Mouse (Mus musculus) Patski (cell line): Measurements from ENCODE around the gene Chd3. TPM values are rescaled to one million over a fixed set of nuclear protein-coding genes. Genes with fewer than 3 reads are reported as not detected.

Experiments used
- ATAC-seq: fragments of 100-300 bp; one replicate; pipeline ENCODE4 v1.8.0; 2021
- CTCF ChIA-PET: fragments of 350-600 bp; sonication (Branson Sonifier 250); formaldehyde crosslinking; loops from one replicate; lab custom pipeline; 2022; ENCODE audit warnings: inconsistent platforms; lab: Charles Lee
- POLR2A ChIA-PET: fragments of 350-600 bp; sonication (Branson Sonifier 250); formaldehyde crosslinking; loops from one replicate; lab custom pipeline; 2022; ENCODE audit warnings: antibody characterized with exemption, inconsistent platforms; lab: Charles Lee
- DNase-seq: peaks from one replicate; pipeline ENCODE4 v3.0.0-alpha.2; 2011; ENCODE audit warnings: low read depth, low spot score
- H3K27me3 ChIP-seq: fragments of 371-371 bp; one replicate; pipeline ENCODE4 v1.5.1; 2021
- CTCF ChIP-seq: fragments of 100-300 bp; IDR thresholded peaks from one replicate; pipeline ENCODE4 v1.5.1; 2021
- in situ Hi-C: fragments of 300-500 bp; cut with MboI; formaldehyde crosslinking; loops from 3 replicates; pipeline ENCODE4 v1.11.1; 2018; ENCODE audit warnings: low pct_unique_long_range_greater_than_20kb, mixed read lengths
- polyA plus RNA-seq: library from polyadenylated mRNA; unstranded; gene quantifications from one replicate; pipeline ENCODE4 v1.2.3, GENCODE M21; 2021

Gene Chd3
- 295 TPM for polyA plus RNA-seq

DNA sequence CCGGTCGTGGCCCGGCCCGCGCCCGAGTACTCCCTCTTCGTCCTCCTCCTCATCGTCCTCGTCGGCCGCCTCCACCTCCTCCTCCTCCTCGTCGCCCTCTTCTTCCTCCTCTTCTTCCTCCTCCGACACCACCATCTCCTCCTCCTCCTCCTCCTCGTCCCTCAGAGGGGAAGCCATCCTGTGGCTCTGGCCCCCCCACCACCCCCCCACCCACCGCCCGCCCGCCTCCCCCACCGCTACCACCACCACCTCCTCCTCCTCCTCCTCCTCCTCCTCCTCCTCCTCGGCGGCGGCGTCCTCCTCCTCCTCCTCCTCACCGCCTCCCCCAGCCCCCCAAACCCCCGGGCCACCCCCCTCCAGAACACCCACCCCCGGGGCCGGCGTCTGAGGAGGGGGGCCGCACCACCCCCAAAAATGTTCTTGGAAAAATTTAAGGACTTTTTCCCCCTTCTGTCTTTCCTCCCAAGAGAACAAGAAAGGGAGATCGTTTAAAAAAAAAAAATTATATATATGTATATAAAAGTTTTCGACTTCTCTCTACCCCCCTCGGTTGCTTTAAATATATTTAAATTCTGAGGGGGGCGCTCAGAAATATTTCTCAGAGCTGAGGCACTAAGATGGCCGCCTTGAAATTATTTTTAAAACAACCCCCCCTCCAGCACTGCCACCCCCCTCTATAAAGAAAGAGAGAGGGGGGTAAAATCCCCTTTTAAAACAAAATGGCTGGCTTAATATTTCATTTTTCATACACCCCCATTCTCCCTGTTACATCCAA is at the start of gene Chd3:
TSS of gene Chd3 (minus strand) at position 192 of the 775 bp plus-strand sequence.
- ATAC-seq (no peak), DNase-seq (no peak)
- in situ Hi-C loops: no loop called here
- POLR2A ChIA-PET: interaction anchor here (0.6 to 1.1 kb wide), 6 partner anchors 13 to 269 kb away, joined by 3 to 5 read pairs (median 3); no protein-coding TSS in a partner anchor
- no peak for TF ChIP-seq CTCF
- H3K27me3 ChIP-seq: no peaks in the 10 kb centered on the region
- CTCF ChIA-PET: interaction anchor here (0.9 to 1.3 kb wide), 3 partner anchors 10 to 100 kb away, joined by 3 read pairs; no protein-coding TSS in a partner anchor

- DNase-seq: peak; percentile 93
- in situ Hi-C loops: loop anchor here (25.0 kb wide), 1 partner anchor 570 kb away; the partner anchor contains the start of genes Ctdnep1, Elp5, Gabarap and Phf23
Measured at GRCm38 (mm10) chr11:69417449-69418384, 48.5 kb upstream of the Chd3 start.

DNA sequence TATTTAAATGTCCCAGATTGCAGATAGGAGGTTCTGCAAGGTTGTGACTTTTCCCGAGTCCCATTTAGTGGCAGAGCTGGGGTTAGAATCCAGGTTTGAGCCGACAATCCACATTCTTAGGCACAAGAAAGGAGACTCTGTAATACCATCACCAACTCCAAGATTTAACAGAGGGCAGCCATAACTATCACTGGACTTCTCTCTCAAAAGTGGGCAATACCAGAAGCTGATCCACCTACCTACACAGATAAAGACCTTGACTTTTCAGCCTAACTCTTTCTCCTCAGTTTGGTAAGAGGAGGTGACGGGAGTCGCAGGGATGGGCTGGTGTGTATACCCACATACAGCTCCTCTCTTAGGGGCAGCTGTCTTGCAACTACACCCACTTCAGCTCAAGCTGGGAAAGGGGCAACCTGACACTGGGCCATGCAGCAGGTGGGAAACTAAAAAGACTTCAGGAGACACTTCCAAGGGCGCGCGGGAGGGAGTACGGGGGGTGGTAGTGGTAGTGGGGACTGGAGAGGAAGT is 47.8 kb upstream of the Chd3 start:
- DNase-seq (no peak), ATAC-seq (no peak)
- in situ Hi-C loops: loop anchor here (25.0 kb wide), 1 partner anchor 570 kb away; the partner anchor contains the start of genes Ctdnep1, Elp5, Gabarap and Phf23
- ChIA-PET CTCF (interaction anchor here (0.7 to 1.5 kb wide), 4 partner anchors 8 to 160 kb away, joined by 3 to 4 read pairs (median 3); no protein-coding TSS in a partner anchor), POLR2A (interaction anchor here (0.6 to 2.6 kb wide), 6 partner anchors 8 to 272 kb away, joined by 3 to 34 read pairs (median 6); partner anchors contain the start of genes Cyb5d1 and Naa38)
- TF ChIP-seq CTCF: no peak
- peaks cover 7% of the 10 kb centered on the region for H3K27me3 ChIP-seq

More at GRCm38 (mm10) chr11:69417449-69418384, 48.5 kb upstream of the Chd3 start:
- no peak for TF ChIP-seq CTCF
- peak; percentile 27 for ATAC-seq
- ChIA-PET CTCF (interaction anchor here (1.3 to 2.5 kb wide), 3 partner anchors 7 to 161 kb away, joined by 3 to 9 read pairs (median 4); no protein-coding TSS in a partner anchor), POLR2A (interaction anchor here (0.9 to 2.6 kb wide), 5 partner anchors 9 to 23 kb away, joined by 3 to 34 read pairs (median 5); partner anchors contain the start of genes Cyb5d1 and Naa38)
- peaks cover 7% of the 10 kb centered on the region for H3K27me3 ChIP-seq

- in situ Hi-C loops: loop anchor here (25.0 kb wide), 1 partner anchor 571 kb away; the partner anchor contains the start of genes Ctdnep1, Elp5, Gabarap and Phf23
- H3K27me3 ChIP-seq: peaks cover 5% of the 10 kb centered on the region
- TF ChIP-seq CTCF: no peak
- POLR2A ChIA-PET: interaction anchor here (0.6 to 1.6 kb wide), 4 partner anchors 16 to 272 kb away, joined by 3 to 7 read pairs (median 6); partner anchors contain the start of genes Cyb5d1 and Naa38
- CTCF ChIA-PET: interaction anchor here (0.7 to 1.5 kb wide), 3 partner anchors 8 to 160 kb away, joined by 3 to 4 read pairs (median 3); no protein-coding TSS in a partner anchor
- ATAC-seq (no peak), DNase-seq (no peak)
Measured at GRCm38 (mm10) chr11:69416509-69416908, 47.3 kb upstream of the Chd3 start.

DNA sequence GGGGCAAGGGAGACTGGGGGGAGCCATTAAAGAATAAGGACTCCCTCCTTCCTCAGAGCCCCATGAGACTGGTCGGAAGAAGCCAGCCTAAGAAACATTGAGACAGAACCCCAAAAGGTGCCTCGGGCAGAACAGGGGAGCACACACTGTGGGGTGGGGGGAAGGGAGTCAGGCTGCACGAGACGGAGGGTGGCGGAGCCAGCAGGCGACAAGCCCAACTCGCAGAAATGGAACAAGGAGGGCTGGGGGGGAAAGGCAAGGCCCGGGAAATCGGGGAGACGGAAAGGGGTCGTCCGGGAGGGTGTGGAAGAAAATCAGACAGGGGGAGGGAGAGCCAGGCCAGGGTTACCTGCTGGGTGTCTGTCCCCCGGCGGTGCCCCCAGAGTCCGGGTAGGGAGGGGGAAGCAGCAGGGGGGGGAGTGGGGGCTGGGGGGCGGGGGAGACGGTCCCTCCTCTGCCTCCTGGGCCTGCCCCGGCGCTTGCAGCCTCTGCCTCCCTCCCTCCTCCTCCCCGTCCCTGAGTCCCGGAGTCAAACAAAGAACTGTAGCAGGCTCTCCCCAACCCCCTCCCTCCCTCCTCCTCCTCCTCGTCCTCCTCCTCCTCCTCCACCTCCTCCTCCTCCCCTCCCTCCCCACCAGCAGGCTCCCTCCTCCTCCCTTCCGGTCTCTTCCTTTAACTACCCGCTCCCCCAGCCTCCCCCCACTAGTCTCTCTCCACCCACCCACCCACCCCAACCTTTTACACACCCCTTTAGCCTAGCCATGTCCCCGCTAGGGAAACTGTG is 46.7 kb upstream of the Chd3 start:
- ChIA-PET POLR2A (interaction anchor here (0.8 to 1.5 kb wide), 2 partner anchors 16 to 21 kb away, joined by 7 read pairs; partner anchors contain the start of genes Cyb5d1 and Naa38), CTCF (no interaction called here)
- ATAC-seq: no peak
- H3K27me3 ChIP-seq: no peaks in the 10 kb centered on the region
- no peak for TF ChIP-seq CTCF
- in situ Hi-C loops: loop anchor here (25.0 kb wide), 1 partner anchor 571 kb away; the partner anchor contains the start of genes Ctdnep1, Elp5, Gabarap and Phf23
- DNase-seq: no peak

- H3K27me3 ChIP-seq: no peaks in the 10 kb centered on the region
- ChIA-PET CTCF (no interaction called here), POLR2A (interaction anchor here (0.8 to 0.9 kb wide), 2 partner anchors 18 to 20 kb away, joined by 4 read pairs; partner anchors contain the start of genes Cyb5d1 and Naa38)
- in situ Hi-C loops: loop anchor here (25.0 kb wide), 1 partner anchor 572 kb away; the partner anchor contains the start of genes Ctdnep1, Elp5, Gabarap and Phf23
- peak; percentile 24 for ATAC-seq
- TF ChIP-seq CTCF: no peak
- no peak for DNase-seq
Measured at GRCm38 (mm10) chr11:69415327-69415667, 46.1 kb upstream of the Chd3 start.

DNA sequence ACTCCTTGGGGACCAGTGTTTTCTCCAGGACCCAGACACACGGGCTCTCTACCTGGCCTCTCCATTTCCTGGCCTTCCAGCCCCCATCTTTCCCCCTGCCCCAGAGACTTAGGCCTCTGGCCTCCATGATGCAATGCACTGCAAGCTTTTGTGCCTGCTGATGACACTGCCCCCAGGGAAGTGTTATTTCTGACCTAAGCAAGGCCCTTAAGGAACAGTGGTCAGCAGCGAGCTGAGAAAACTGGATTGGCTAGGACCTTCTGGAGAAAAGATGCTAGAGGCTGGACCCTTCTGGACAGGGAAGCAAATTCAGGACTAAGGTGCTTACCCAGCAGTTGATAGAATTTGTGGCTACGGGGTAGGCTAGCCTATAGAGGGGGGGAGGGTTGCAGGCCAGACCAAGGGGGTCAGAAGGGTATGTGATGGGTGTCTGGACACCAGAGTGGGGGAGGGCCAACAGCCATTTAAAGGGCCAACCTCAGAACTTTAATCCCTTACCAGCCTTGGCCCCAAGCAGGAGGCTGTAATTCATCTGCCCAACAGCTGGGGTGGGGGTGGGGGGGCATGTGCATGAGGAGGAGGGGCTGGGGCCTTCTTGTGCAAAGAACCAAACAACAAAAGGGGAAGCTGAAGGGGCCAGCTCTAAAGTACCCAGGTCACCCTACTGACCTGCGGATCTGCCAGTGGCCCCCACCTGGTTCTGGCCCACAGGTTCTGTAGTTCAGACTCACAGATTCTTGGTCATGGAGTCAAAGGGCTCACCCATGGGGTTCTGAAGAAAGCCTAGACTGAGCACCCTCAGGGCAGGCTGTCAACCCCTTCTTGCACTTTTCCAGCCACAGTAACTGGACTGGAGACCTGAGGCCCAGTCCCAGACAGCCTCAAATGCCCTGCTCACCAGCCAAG is 45.5 kb upstream of the Chd3 start:
- DNase-seq: no peak
- no peak for TF ChIP-seq CTCF
- ChIA-PET CTCF (interaction anchor here (0.9 kb wide), 1 partner anchor 21 kb away, joined by 3 read pairs; no protein-coding TSS in a partner anchor), POLR2A (interaction anchor here (0.5 to 0.9 kb wide), 3 partner anchors 12 to 19 kb away, joined by 3 to 4 read pairs (median 4); partner anchors contain the start of genes Cyb5d1 and Naa38)
- ATAC-seq: no peak
- in situ Hi-C loops: loop anchor here (5.0 to 25.0 kb wide), 3 partner anchors 258 to 573 kb away; partner anchors contain the start of genes Ctdnep1, Eif4a1, Elp5 and Gabarap
- H3K27me3 ChIP-seq: no peaks in the 10 kb centered on the region
